Mouse (Mus musculus) subcutaneous adipose tissue, adult 2 months (tissue): ENCODE data around the gene Foxp3. TPM values are rescaled to one million over a fixed set of nuclear protein-coding genes. Genes with fewer than 3 reads are reported as not detected.

ENCODE experiments used
- polyA plus RNA-seq: library from polyadenylated mRNA; depleted of rRNA; stranded (reverse); fragments of >200 nt; gene quantifications from 2 replicates; pipeline ENCODE4 v1.2.3, GENCODE M21; 2012; ENCODE audit warnings: low replicate concordance; rRNA removed

Gene Foxp3
- 0.15 and 0.36 TPM in 2 replicates for polyA plus RNA-seq

DNA sequence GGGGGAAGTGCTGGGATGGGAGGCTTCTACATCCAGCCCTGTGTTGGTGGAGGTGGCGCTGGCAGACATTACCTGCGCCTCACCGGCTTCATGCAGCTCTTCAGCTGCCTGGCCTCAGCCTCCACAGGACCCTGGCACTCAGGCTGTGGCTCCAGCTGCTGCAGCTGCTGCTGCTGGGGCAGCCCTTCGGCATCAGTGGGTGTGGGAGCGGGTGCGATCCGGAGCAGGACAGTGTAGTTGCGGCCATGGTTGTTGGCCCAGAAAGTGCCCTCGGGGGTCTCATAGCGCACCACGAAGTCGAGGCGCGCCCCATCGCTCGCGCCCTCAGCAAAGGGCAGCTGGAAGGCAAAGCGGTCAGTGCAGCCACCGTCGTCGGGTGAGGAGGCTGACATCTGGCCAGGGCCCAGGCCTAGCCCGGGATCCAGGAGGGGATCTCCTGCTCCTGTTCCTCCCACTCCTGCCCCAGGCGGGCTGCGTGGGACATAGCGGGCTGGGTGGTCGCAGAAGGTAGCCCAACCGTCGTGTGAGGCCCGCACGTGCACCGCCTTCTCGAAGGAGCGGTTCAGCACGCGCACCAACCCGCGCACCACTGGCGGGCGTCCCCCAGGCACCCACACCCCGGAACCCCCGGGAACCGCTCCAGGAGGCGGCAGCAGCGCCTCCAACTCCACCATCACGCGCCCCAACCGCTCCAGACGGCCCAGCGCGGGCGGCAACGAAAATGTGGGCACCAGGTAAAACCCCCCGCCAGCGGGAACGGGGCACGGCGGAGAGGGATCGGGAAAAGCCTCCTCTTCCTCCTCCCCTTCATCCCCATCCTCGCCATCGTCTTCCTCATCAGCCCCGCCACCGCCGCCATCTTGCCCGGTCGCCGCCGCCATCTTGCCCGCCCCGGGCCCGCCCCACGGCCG, at the start of gene Foxp3:
Gene Foxp3 (plus strand): TSS at position 469 of the 911 bp plus-strand sequence.

DNA sequence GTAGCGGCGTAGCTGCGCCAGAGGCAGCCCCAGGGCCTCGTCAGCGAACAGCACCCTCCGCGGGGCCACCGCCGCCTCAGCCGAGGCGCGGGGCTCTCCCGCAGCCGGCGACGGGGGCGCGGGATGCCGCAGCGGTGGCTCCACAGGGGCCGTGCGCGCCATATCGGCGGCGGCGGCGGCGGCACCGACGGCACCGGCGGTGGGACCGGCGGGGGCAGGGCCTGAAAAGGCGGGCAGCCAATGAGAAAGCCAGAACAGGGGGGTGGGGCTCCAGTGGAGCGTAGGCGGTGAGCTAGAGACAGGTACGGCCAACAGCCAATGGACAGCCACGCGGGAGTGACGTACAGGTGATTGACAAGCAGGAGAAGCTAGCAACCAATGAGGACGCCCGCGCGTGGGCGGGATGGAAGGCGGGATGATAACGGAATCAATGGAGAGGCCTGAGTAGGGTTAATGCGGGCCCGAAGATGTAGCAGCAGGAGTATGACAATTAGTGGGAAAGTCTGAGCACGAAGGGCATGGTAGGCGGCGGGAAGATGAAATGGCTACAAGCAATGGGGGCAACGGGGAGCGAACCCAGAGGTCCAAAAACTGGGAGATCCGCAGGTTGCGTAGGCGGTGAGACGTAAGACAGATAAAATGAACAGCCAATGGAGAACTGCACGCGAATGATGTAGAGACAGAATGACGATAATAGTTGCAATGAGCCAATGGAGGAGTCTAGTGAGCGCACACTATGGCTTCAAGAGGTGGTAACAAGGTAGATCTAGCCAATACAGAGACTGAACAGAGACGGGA, 842 bp downstream of the Foxp3 start, which contains the start of gene Ppp1r3f:
Gene Ppp1r3f (minus strand): TSS at position 197 of the 798 bp plus-strand sequence.

DNA sequence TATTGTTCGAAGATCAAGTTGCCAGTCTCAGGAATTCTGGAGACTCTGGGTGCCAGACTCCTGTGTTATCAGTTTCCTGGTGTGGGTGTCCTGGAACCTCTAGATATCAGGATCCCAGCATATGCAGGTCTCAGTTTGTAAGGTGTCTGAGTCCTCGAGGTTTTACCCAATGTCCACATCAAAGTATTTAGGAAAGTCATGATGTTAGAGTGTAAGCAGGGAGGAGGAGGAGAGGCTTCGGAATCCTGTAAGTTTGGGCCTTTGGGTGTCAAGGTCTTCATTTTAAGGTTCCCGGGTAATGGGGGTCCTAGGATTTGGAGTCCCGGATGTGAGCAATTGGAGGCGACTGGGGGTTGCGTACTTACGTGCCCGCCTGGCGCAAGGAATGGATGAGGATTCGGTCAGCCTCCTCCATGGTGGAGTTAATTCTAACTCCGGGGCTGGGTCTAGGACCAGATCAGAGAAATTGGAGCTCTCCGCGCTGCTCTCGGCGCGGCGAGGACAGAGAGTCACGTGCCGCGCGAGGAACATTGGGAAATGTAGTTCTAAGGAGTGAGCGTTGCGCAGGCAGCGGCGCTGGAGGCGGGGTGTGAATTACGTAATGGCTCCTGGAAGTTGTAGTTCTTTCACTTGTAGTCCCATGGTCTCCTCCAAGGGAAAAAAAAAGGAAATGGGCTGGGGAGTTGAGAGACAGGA, 31.6 kb downstream of the Foxp3 start, which contains the start of gene Ccdc22:
Gene Ccdc22 (minus strand): TSS at position 639 of the 696 bp plus-strand sequence.

DNA sequence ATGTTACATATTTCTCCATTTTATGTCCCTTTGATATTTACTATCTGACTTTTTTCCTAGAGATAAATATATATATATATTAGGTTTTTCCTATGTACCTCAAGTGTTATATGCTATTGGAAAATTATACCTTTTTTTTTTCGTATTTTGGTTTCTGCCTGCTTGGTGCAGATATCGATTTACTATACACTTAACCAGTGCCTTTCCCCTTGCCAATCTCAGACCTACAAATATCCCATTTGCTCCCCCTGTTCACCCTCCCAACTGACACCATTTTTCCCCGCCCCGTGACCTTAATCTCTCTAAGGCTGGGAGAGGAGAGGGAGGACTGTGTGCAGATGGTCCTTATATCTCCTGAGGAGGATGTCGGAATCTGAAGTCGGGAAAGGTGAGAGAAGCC, 33.3 kb downstream of the Foxp3 start, which contains the start of gene Cacna1f:
Gene Cacna1f (plus strand): TSS at position 301 of the 400 bp plus-strand sequence.

DNA sequence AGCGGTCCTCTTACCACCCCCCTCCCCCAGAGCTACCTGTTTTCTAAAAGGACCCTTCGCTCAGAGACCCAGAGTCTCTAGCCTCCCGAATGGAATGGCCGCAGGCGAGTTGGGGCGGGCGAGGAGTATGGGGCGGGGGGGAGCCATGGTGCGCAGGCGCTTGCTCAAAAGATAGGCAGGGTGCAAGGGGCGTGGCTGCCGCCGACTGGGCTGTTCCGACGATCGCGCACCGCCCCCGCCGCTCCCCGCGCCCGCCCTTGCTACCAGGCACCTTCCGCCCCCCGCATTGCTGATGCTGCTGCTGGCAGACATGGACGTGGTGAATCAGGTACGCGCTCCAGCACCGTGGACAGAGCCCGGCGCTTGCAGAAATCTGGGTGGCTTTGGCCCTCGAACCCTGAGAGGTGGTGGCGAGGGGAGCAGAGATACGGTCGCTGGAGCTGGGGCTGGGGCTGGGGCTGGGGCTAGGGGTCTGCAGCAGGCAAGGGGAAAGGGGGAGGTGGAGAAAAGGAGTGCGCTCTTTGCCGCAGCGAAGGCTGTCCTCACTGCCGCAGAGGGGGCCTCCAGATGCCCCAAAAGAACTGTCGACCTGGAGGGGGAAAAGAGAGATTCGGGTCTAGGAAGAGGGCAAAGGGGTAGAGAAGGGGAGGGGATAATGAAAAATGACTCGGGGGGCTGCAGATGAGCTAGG, 65.1 kb downstream of the Foxp3 start, which contains the start of gene Syp:
Gene Syp (plus strand): TSS at position 71 of the 691 bp plus-strand sequence.

Other genes starting within 250 kb of the Foxp3 start
- gene Usp27x, start 197.8 kb upstream of the Foxp3 start, polyA plus RNA-seq: 1.1 and 2.7 TPM in 2 replicates
- 1.6 and 3.6 TPM in 2 replicates for gene Ppp1r3f, start 639 bp downstream of the Foxp3 start, polyA plus RNA-seq
- 20.1 and 23.7 TPM in 2 replicates for gene Ccdc22, start 31.9 kb downstream of the Foxp3 start, polyA plus RNA-seq
- 0.03 and 0.06 TPM in 2 replicates for gene Cacna1f, start 33.4 kb downstream of the Foxp3 start, polyA plus RNA-seq
- gene Syp, start 64.8 kb downstream of the Foxp3 start, polyA plus RNA-seq: 6.8 and 38.6 TPM in 2 replicates
- gene Prickle3, start 83.6 kb downstream of the Foxp3 start, polyA plus RNA-seq: 22.2 and 28.8 TPM in 2 replicates
- gene Plp2, start 97.7 kb downstream of the Foxp3 start, polyA plus RNA-seq: 261 and 296 TPM in 2 replicates
- gene Magix, start 107.6 kb downstream of the Foxp3 start, polyA plus RNA-seq: 6.6 and 7.9 TPM in 2 replicates
- gene Gpkow, start 123.5 kb downstream of the Foxp3 start, polyA plus RNA-seq: 9.4 and 11.1 TPM in 2 replicates
- 77.1 and 105 TPM in 2 replicates for gene Wdr45, start 140.7 kb downstream of the Foxp3 start, polyA plus RNA-seq
- 0.97 TPM in 1 of 2 replicates, not detected in the other for gene Gm45208, start 148.6 kb downstream of the Foxp3 start, polyA plus RNA-seq
- 26.1 and 85.6 TPM in 2 replicates for gene Praf2, start 154.8 kb downstream of the Foxp3 start, polyA plus RNA-seq
- 3.5 and 16.5 TPM in 2 replicates for gene Ccdc120, start 177.3 kb downstream of the Foxp3 start, polyA plus RNA-seq
- 27.8 and 38.8 TPM in 2 replicates for gene Tfe3, start 188.9 kb downstream of the Foxp3 start, polyA plus RNA-seq
- gene Gripap1, start 216.1 kb downstream of the Foxp3 start, polyA plus RNA-seq: 31.1 and 39.0 TPM in 2 replicates
- 2.1 and 4.6 TPM in 2 replicates for gene Kcnd1, start 248.6 kb downstream of the Foxp3 start, polyA plus RNA-seq